Mouse (Mus musculus) heart, postnatal 36 days (tissue): Measurements from ENCODE around the gene 1700024G13Rik. TPM values are rescaled to one million over a fixed set of nuclear protein-coding genes. Genes with fewer than 3 reads are reported as not detected.
"Not testable (repeated sequence)": the region's sequence is repeated elsewhere in the genome, so short reads cannot be mapped to it uniquely, and the experiment has no call there.

ENCODE experiments used
- DNase-seq, 2 experiments: peaks; one replicate each; pipeline ENCODE4 v3.0.0; 2021 to 2022
- intact Hi-C: fragments of 180-260 bp; cut with DNase I; formaldehyde crosslinking; loops from one replicate; pipeline ENCODE4 v1.15.1; 2025
- total RNA-seq, 2 experiments: library from RNA; stranded (reverse); gene quantifications; 2 replicates each; pipeline ENCODE4 v1.2.3; 2021

The 1700024G13Rik gene
- total RNA-seq: not detected

GRCm38 (mm10) chr14:32388196-32388595, at the start of gene 1700024G13Rik:
Gene 1700024G13Rik (minus strand): TSS chr14:32388391.
- peak in 1 of 2 experiments; percentile 4 for DNase-seq
- intact Hi-C loops: no loop called here

- no peak for DNase-seq
- intact Hi-C loops: no loop called here
These were observed 49.2 kb upstream of the 1700024G13Rik start for GRCm38 (mm10) chr14:32437352-32437793.

GRCm38 (mm10) chr14:32429030-32429602, 40.9 kb upstream of the 1700024G13Rik start:
- intact Hi-C loops: no loop called here
- DNase-seq: no peak

GRCm38 (mm10) chr14:32423946-32424345, 35.8 kb upstream of the 1700024G13Rik start:
- DNase-seq: no peak
- intact Hi-C loops: no loop called here

- intact Hi-C loops: no loop called here
- DNase-seq: no peak
These were observed 30.6 kb upstream of the 1700024G13Rik start for GRCm38 (mm10) chr14:32418747-32419146.

- no peak for DNase-seq
- intact Hi-C loops: no loop called here
These were observed 23.9 kb upstream of the 1700024G13Rik start for GRCm38 (mm10) chr14:32412075-32412474.

GRCm38 (mm10) chr14:32410084-32410483, 21.9 kb upstream of the 1700024G13Rik start:
- DNase-seq: no peak
- intact Hi-C loops: no loop called here

GRCm38 (mm10) chr14:32405399-32405798, 17.2 kb upstream of the 1700024G13Rik start:
- intact Hi-C loops, DNase-seq: not testable (repeated sequence)

- intact Hi-C loops: no loop called here
- DNase-seq: no peak
These were observed 6.6 kb downstream of the 1700024G13Rik start for GRCm38 (mm10) chr14:32381619-32382018.

- intact Hi-C loops: no loop called here
- DNase-seq: no peak
These were observed 7.1 kb downstream of the 1700024G13Rik start for GRCm38 (mm10) chr14:32381066-32381465.

- intact Hi-C loops: no loop called here
- no peak for DNase-seq
These were observed 8.1 kb downstream of the 1700024G13Rik start for GRCm38 (mm10) chr14:32380099-32380480.

GRCm38 (mm10) chr14:32379395-32380098, 8.6 kb downstream of the 1700024G13Rik start:
- no peak for DNase-seq
- intact Hi-C loops: no loop called here

- intact Hi-C loops: no loop called here
- no peak for DNase-seq
These were observed 15.7 kb downstream of the 1700024G13Rik start for GRCm38 (mm10) chr14:32372510-32372909.

- intact Hi-C loops: no loop called here
- DNase-seq: no peak
These were observed 18.4 kb downstream of the 1700024G13Rik start for GRCm38 (mm10) chr14:32369756-32370155.

GRCm38 (mm10) chr14:32364359-32364758, 23.8 kb downstream of the 1700024G13Rik start:
- intact Hi-C loops: no loop called here
- no peak for DNase-seq

GRCm38 (mm10) chr14:32351181-32351920, 36.8 kb downstream of the 1700024G13Rik start:
- DNase-seq, intact Hi-C loops: not testable (repeated sequence)

- intact Hi-C loops: no loop called here
- DNase-seq: no peak
These were observed 40.9 kb downstream of the 1700024G13Rik start for GRCm38 (mm10) chr14:32347307-32347706.

GRCm38 (mm10) chr14:32344694-32345093, 43.5 kb downstream of the 1700024G13Rik start:
- intact Hi-C loops: no loop called here
- DNase-seq: no peak

GRCm38 (mm10) chr14:32344176-32344575, 44.0 kb downstream of the 1700024G13Rik start:
- DNase-seq: no peak
- intact Hi-C loops: no loop called here

GRCm38 (mm10) chr14:32341823-32342222, 46.4 kb downstream of the 1700024G13Rik start:
- intact Hi-C loops: no loop called here
- DNase-seq: no peak

- DNase-seq: no peak
- intact Hi-C loops: no loop called here
These were observed 51.6 kb downstream of the 1700024G13Rik start for GRCm38 (mm10) chr14:32336547-32336946.
